In the genomic region with DNA sequence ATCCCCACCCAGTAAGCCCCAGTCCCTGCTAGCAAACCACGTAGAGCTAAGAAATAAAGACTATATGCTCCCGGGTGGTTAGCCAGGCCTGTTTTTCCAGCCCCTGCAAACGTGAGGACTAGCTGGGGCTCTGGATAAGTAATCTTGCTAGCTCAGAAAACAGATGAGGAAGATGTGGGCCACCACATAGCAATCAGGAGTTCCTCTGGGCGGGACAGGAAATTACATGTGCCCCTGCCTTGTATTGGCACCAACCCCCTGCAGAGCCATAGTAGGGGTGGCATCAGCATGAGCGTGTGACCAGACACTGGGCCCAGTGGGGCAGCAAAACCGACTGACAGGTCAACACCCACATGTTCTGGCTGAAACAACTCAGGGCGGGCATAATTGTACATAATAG, we compare ENCODE assay signal across 23 mouse cellular contexts. TPM values are rescaled to one million over a fixed set of nuclear protein-coding genes. Genes with fewer than 3 reads are reported as not detected.
DNase-seq lines count a peak whose midpoint lies in the region; ATAC-seq lines count a peak whose summit lies in the region.
"Had no signal": no experiment of that assay in that cellular context is flagged by ENCODE, and none has a peak within 500 bp of the region (broad histone marks: within the 10 kb centered on the region; RNA-seq: fewer than 3 reads in every experiment).

No protein-coding gene starts in this region.

- ATAC-seq in megakaryocyte progenitor cell, adult 5-6 weeks (replicated peaks; ENCODE audit: poor library complexity) = peak; percentile 79
- no peak for ATAC-seq in hindbrain, embryonic 12.5 days (ENCODE audit: low FRiP score)
- ATAC-seq: activated CD4-positive, CD25-positive, alpha-beta regulatory T cell, adult 4 months; forebrain, embryonic 14.5 days; intestine, embryonic 15.5 days had no signal

- no peak overlapping the region for H3K27ac ChIP-seq in embryonic facial prominence, embryonic 10.5 days (replicated peaks)
- H3K27ac ChIP-seq in hindbrain, embryonic 12.5 days = no peak overlapping the region
- H3K27ac ChIP-seq: hindbrain, embryonic 15.5 days; intestine, embryonic 15.5 days; liver, embryonic 13.5 days; midbrain, embryonic 10.5 days had no signal

- H3K4me2 ChIP-seq in hindbrain, embryonic 12.5 days (replicated peaks) = no peak overlapping the region
- H3K4me2 ChIP-seq: hindbrain, embryonic 15.5 days; intestine, embryonic 15.5 days; liver, embryonic 13.5 days had no signal

- H3K36me3 ChIP-seq in embryonic facial prominence, embryonic 10.5 days (replicated peaks) = no peaks in the 10 kb centered on the region
- no peaks in the 10 kb centered on the region for H3K36me3 ChIP-seq in hindbrain, embryonic 12.5 days
- H3K36me3 ChIP-seq: hindbrain, embryonic 15.5 days; intestine, embryonic 15.5 days; liver, embryonic 13.5 days; midbrain, embryonic 10.5 days had no signal

- no peaks in the 10 kb centered on the region for H3K27me3 ChIP-seq in embryonic facial prominence, embryonic 10.5 days (replicated peaks; ENCODE audit: low read depth, poor library complexity, severe bottlenecking)
- no peaks in the 10 kb centered on the region for H3K27me3 ChIP-seq in hindbrain, embryonic 12.5 days
- H3K27me3 ChIP-seq: intestine, embryonic 15.5 days; liver, embryonic 13.5 days had no signal

- H3K4me3 ChIP-seq in embryonic facial prominence, embryonic 10.5 days = no peak overlapping the region
- H3K4me3 ChIP-seq in hindbrain, embryonic 12.5 days = no peak overlapping the region
- H3K4me3 ChIP-seq: hindbrain, embryonic 15.5 days; intestine, embryonic 15.5 days; liver, embryonic 13.5 days; midbrain, embryonic 10.5 days had no signal

- H3K9me3 ChIP-seq in embryonic facial prominence, embryonic 10.5 days = no peaks in the 10 kb centered on the region
- no peaks in the 10 kb centered on the region for H3K9me3 ChIP-seq in hindbrain, embryonic 12.5 days (replicated peaks)
- H3K9me3 ChIP-seq: hindbrain, embryonic 15.5 days; intestine, embryonic 15.5 days; liver, embryonic 13.5 days; midbrain, embryonic 10.5 days had no signal

- peak; percentile 25 for DNase-seq in thymus, postnatal 25 days
- DNase-seq in thymus, postnatal 36 days = no peak
- peak; percentile 5 for DNase-seq in embryonic facial prominence, embryonic 10.5 days (ENCODE audit: low spot score)
- no peak for DNase-seq in left cerebral cortex, postnatal 25 days (ENCODE audit: low spot score in 2 of 2)
- no peak for DNase-seq in lung, postnatal 14 days
- DNase-seq: adrenal gland, postnatal 10 days; cerebellum, adult 2 months; cerebellum, postnatal 25 days; embryo, embryonic 11 days; gastrocnemius, postnatal 10 days; heart, adult 18-20 months; heart, postnatal 36 days; kidney, postnatal 25 days; liver, embryonic 13.5 days; lung, adult 2 months; right cerebral cortex, postnatal 25 days had no signal

- H3K9ac ChIP-seq in hindbrain, embryonic 12.5 days = no peak overlapping the region
- H3K9ac ChIP-seq: hindbrain, embryonic 15.5 days; intestine, embryonic 15.5 days; liver, embryonic 13.5 days had no signal

- 80% methylated on average over 7 of the region's 7 CpGs for WGBS in embryonic facial prominence, embryonic 10.5 days
- 72% methylated on average over 7 of the region's 7 CpGs for WGBS in hindbrain, embryonic 12.5 days

- intact Hi-C loops in left cerebral cortex, postnatal 25 days (cut with DNase I) = no loop called here

- peaks cover 5% of the 10 kb centered on the region for H3K4me1 ChIP-seq in embryonic facial prominence, embryonic 10.5 days
- no peaks in the 10 kb centered on the region for H3K4me1 ChIP-seq in hindbrain, embryonic 12.5 days
- H3K4me1 ChIP-seq: intestine, embryonic 15.5 days had no signal

RNA-seq across cellular contexts. Expression of a gene that starts 44.1 kb away (rescaled TPM):
- polyA plus RNA-seq in embryonic facial prominence, embryonic 10.5 days (2016; fragmentation: Nextera tagmentation; extraction: Ambion mirVana) = 37.1 and 39.7 TPM in 2 replicates
- total RNA-seq in megakaryocyte progenitor cell, adult 5-6 weeks (2015) = 19.4 and 22.2 TPM in 2 replicates
- total RNA-seq in megakaryocyte progenitor cell, adult 5-6 weeks (2017) = 23.6 and 28.9 TPM in 2 replicates
- 10 to 100 TPM; 39.6 to 40.3 TPM for total RNA-seq in left cerebral cortex, postnatal 25 days (2021)
- polyA plus RNA-seq in hindbrain, embryonic 12.5 days (2016; fragmentation: Nextera tagmentation; extraction: Ambion mirVana) = 57.3 and 59.5 TPM in 2 replicates

Comparison
In these comparisons a context has a peak if more than half of its experiments do, and no peak if none do; other contexts are left out.
1. DNase-seq: peak in thymus, postnatal 25 days (single experiment) and embryonic facial prominence, embryonic 10.5 days (single experiment); none in thymus, postnatal 36 days (0 of 2), left cerebral cortex, postnatal 25 days (0 of 2) and lung, postnatal 14 days (single experiment).